Mouse (Mus musculus): ENCODE measurements at regions not wholly inside any gene's neighbourhood (a gene's known extent, or its start where the extent isn't known, plus 50 kb on each side); places are given as distances from the start of the nearest gene placed in this dataset.

DNA sequence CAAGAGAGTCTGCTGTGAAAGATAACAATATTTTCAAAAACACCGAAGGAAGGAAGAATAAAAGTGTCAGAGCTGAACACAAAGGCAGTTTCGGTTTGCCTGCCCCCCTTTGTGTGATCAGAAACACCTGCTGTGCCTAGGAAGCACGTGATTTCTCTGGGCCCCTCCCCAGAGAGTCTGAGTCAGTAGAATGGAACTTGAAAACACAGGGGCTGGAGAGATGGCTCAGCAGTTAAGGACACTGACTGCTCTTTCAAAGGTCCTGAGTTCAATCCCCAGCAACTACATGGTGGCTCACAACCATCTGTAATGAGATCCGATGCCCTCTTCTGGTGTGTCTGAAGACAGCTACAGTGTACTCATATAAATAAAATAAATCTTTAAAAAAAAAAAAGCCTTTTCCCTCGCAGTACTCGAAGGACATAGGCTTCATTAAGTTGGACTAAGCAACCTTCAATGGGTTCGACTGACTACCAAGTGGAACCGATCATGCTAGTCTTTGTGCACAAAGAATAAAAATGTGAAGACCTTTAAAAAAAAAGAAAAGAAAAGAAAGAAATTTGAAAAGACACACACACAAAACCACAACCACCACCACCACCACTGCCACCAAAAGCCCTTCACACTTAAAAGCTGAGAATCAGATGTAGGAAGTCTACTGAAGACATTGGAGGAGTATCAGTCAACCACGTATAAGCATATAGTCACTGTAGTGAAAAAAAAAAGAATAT is 61.8 kb upstream of the Slc1a1 start:
- TF ChIP-seq CTCF (IDR thresholded peaks at IDR 0.05; ENCODE audit: borderline replicate concordance, control insufficient read depth, extremely low read depth, insufficient read depth, low read length, poor library complexity) = no peak
- no peak for TF ChIP-seq POLR2A (IDR thresholded peaks at IDR 0.05; ENCODE audit: control insufficient read depth, extremely low read depth, insufficient read depth, low read length, poor library complexity)

Data from thymus, adult 2 months (tissue).